Mouse (Mus musculus) MEL (cell line): ENCODE data around the gene Inpp4a.

Experiments
- E2F4 ChIP-seq: IDR thresholded peaks from 2 replicates; pipeline ENCODE4 v1.6.1; 2011; ENCODE audit warnings: low read depth, low read length, improper control_type of control experiment, borderline replicate concordance
- KAT2A ChIP-seq: conservative IDR thresholded peaks from 2 replicates; pipeline ENCODE4 v1.6.1; 2012; ENCODE audit warnings: low read depth, low read length, improper control_type of control experiment, inconsistent platforms
- POLR2A ChIP-seq, 2 experiments: IDR thresholded peaks; 2 replicates each; pipeline ENCODE4 v1.6.1; 2011 to 2012; ENCODE audit warnings: low read length in 2 of 2, mild to moderate bottlenecking in 2 of 2, control low read depth in 1 of 2, improper control_type of control experiment in 1 of 2, low read depth in 1 of 2, moderate library complexity in 1 of 2; ENCODE audit not compliant: control insufficient read depth in 1 of 2, insufficient read depth in 1 of 2, poor library complexity in 1 of 2
- ZKSCAN1 ChIP-seq: IDR thresholded peaks from 2 replicates; pipeline ENCODE4 v1.6.1; 2012; ENCODE audit warnings: low read depth, mild to moderate bottlenecking, inconsistent platforms, low read length, improper control_type of control experiment, moderate library complexity

GRCm38 (mm10) chr1:37430297-37430840, 130.7 kb downstream of the Inpp4a start:
- TF ChIP-seq E2F4 (no peak), POLR2A (IDR thresholded peaks at IDR 0.05; ENCODE audit: control insufficient read depth in 1 of 2, insufficient read depth in 1 of 2, low read depth in 1 of 2, low read length in 2 of 2, poor library complexity in 1 of 2) (no peak), ZKSCAN1 (no peak), KAT2A (no peak)
